Mouse (Mus musculus): ENCODE measurements around the gene Ptgis.

- no peak for TF ChIP-seq POLR2A (IDR thresholded peaks at IDR 0.05; ENCODE audit: extremely low read depth, insufficient read depth, low read length)
- no peak for TF ChIP-seq CTCF (IDR thresholded peaks at IDR 0.05; ENCODE audit: low read depth, low read length)
Measured at GRCm38 (mm10) chr2:167263040-167263810, 22.8 kb upstream of the Ptgis start.
